Mouse (Mus musculus) liver, embryonic 14 days (tissue): ENCODE results near the gene Fcgr4. TPM values are rescaled to one million over a fixed set of nuclear protein-coding genes. Genes with fewer than 3 reads are reported as not detected.

ENCODE experiments used
- polyA plus RNA-seq: library from polyadenylated mRNA; depleted of rRNA; stranded (reverse); fragments of >200 nt; gene quantifications from 2 replicates; pipeline ENCODE4 v1.2.3, GENCODE M21; 2012; rRNA removed

The Fcgr4 gene
- polyA plus RNA-seq: 2.2 and 3.8 TPM in 2 replicates

DNA sequence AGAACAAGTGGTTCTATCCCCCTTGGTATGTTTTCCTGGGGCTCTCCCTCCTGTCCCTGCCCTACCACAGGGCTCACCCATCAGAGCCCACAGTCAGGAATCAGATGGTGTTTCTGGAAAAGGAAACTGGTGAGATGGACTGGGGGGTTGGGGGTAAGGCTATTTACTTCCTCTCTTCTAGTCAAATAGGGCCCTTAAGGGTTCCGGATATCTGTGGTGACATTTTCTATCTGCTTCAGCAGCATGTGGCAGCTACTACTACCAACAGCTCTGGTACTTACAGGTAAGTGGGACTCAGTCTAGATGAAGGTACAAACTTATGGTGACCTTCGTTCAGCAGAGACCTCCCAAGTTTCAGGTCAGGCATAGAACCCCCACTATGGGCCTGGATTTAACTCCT lies at the start of gene Fcgr4:
Gene Fcgr4, plus strand, starts transcription at position 184 of the 400 bp plus-strand sequence.

DNA sequence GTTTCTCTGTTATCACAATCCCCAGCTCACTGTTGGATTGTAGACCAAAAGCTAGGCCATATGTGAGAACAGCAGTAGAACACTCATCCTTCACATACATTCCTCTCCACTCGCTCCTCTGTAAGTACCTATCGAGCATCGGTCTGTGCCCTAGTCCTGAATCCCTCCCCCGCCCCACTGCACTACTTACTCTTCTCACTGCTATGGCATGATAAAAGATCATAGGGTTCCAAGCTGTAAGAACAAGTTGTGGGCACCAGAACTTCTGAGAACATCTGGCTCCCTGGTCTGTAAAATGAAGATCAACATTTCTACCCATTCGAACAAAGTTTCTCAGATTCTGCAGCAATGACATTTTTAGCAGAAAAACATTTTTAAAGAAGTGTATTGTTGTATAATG lies 42.3 kb upstream of the Fcgr4 start, which contains the start of gene Fcgr2b:
Gene Fcgr2b, minus strand, starts transcription at position 101 of the 400 bp plus-strand sequence.

DNA sequence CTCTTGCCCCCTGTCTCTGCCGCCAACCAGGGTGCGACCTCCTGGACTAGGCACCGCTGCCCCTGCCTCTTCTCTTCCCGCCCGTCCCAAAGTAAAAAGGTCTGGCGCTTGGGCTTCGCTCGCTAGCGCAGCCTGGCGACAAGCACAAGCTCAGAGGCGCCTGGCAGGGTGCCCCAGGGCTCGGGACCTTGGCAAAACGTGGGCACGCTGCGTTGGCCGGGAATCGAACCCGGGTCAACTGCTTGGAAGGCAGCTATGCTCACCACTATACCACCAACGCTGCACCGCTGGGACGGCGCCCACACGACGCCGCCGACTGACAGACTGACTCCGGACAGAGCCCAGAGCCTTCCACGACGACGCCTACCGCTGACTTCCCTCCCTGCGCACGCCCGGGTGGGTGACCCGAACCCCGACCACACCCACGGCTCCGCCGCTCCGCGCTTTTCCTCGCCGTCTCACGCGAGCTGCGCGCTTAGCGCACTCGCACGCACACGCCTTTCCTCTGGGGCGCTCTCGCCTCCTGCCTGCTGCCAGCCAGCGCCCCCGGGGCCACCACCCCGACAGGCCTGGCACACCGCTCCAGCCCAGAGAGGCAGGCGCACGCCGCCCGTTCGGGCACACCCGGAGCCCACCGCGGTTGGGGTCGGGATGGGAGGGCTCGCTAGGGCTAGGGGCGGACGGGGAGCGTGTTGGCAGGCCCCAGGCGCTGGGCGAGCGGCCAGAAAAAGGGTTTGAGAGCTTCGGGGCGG lies 45.9 kb downstream of the Fcgr4 start, which contains the start of gene Fcgr3:
Gene Fcgr3, minus strand, starts transcription at position 445 of the 752 bp plus-strand sequence.

Other genes starting within 250 kb of the Fcgr4 start
- gene Atf6, start 151.1 kb upstream of the Fcgr4 start, polyA plus RNA-seq: 4.7 and 5.5 TPM in 2 replicates
- gene Gm26620, start 133.9 kb upstream of the Fcgr4 start, polyA plus RNA-seq: 0.33 and 0.44 TPM in 2 replicates
- gene Dusp12, start 133.4 kb upstream of the Fcgr4 start, polyA plus RNA-seq: 13.8 and 16.3 TPM in 2 replicates
- gene Fcrlb, start 106.0 kb upstream of the Fcgr4 start, polyA plus RNA-seq: 0.03 and 0.09 TPM in 2 replicates
- gene Fcrla, start 91.3 kb upstream of the Fcgr4 start, polyA plus RNA-seq: 0.21 and 0.35 TPM in 2 replicates
- gene Fcgr2b, start 42.4 kb upstream of the Fcgr4 start, polyA plus RNA-seq: 2.3 and 3.0 TPM in 2 replicates
- gene Fcgr3, start 46.0 kb downstream of the Fcgr4 start, polyA plus RNA-seq: 14.0 and 18.2 TPM in 2 replicates
- gene Cfap126, start 95.0 kb downstream of the Fcgr4 start, polyA plus RNA-seq: 2.0 and 2.2 TPM in 2 replicates
- gene Sdhc, start 131.7 kb downstream of the Fcgr4 start, polyA plus RNA-seq: 101 and 123 TPM in 2 replicates
- gene Mpz, start 131.8 kb downstream of the Fcgr4 start, polyA plus RNA-seq: 0.08 and 0.11 TPM in 2 replicates
- gene Pcp4l1, start 177.3 kb downstream of the Fcgr4 start, polyA plus RNA-seq: 1.0 and 1.1 TPM in 2 replicates
- 0.59 and 0.90 TPM in 2 replicates for gene Nr1i3, start 195.1 kb downstream of the Fcgr4 start, polyA plus RNA-seq
- 10.6 and 11.9 TPM in 2 replicates for gene Tomm40l, start 203.6 kb downstream of the Fcgr4 start, polyA plus RNA-seq
- 2,548 and 2,817 TPM in 2 replicates for gene Apoa2, start 206.1 kb downstream of the Fcgr4 start, polyA plus RNA-seq
- gene Fcer1g, start 215.4 kb downstream of the Fcgr4 start, polyA plus RNA-seq: 41.9 and 56.5 TPM in 2 replicates
- 0.18 and 0.24 TPM in 2 replicates for gene Adamts4, start 231.5 kb downstream of the Fcgr4 start, polyA plus RNA-seq
- 80.1 and 91.3 TPM in 2 replicates for gene Ndufs2, start 232.5 kb downstream of the Fcgr4 start, polyA plus RNA-seq